Mouse (Mus musculus) R1 (cell line): ENCODE results near the gene 6430571L13Rik.
"Not testable (repeated sequence)": the region's sequence is repeated elsewhere in the genome, so short reads cannot be mapped to it uniquely, and the experiment has no call there.

Experiments
- DNase-seq: peaks from one replicate; pipeline ENCODE4 v3.0.0-alpha.2; 2018; ENCODE audit warnings: low read depth, low spot score

Gene 6430571L13Rik

DNA sequence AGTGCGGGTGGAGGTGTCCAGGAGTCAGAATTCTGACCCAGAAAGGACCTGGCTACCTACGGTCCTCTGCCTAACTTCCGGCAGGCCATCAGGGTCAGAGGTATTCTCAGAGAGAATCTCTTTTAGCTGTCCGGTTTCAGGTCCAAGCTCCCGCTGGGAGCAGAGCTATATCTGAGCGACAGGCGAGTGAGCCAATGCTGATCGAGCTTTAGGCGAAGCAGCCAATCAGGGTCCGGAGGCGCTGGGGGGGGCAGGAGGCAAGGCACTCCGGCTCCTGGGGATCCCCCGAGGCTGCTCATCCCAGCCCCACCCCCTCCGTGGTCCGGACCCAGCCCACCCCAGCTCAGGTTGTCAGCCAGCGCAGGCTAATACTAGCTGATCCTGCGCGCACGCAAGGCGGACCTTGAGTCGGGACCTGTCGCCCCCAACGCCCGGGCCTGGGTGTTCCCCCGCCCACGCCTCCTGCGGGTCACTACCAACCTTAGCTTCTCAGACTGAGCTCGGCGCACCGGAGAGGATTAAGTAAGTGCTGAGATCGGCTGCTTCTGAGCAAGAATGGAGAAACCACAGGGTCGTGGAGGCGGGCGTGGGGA lies at the start of gene 6430571L13Rik:
Gene 6430571L13Rik, plus strand, starts transcription at position 336 of the 593 bp plus-strand sequence.
- peak; percentile 95 for DNase-seq

DNA sequence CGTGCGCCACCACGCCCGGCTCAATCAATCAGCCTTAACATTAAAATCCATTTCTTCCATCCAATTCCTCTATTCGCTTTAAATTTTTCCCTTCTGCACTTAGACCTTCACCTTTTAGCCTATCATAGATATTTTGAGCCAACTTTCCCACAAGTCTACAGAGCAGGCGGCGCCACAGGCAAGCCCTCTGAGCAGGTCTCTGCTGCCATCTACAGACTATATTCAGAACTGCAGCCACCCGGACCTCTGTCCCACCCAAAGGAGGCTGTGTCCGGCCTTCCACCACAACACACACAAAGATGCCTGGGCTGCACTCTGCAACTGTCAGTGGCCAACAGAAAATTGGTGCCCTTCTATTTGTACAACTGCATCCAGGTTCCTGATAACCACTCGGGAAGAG lies 49.5 kb upstream of the 6430571L13Rik start:
- DNase-seq: peak; percentile 65

DNA sequence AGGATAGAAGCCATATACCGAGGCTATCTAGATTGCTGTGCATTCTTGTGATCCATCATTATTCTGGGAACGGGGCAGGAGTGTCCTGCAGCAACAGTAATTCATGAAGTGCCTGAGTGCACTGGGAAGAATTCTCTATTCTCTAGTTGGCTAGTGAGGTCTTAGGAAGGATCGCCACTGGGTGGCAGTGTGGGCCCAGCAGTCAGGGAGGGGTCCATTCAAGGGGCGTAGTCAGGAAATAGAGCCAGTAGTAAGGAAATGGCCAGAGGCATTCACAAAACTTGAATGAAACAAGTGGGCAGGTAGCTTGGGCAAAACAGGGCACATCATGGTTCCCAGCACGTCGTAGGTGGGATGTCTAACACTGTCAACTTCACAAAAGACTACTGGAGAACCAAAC lies 46.2 kb upstream of the 6430571L13Rik start:
- peak; percentile 74 for DNase-seq

DNA sequence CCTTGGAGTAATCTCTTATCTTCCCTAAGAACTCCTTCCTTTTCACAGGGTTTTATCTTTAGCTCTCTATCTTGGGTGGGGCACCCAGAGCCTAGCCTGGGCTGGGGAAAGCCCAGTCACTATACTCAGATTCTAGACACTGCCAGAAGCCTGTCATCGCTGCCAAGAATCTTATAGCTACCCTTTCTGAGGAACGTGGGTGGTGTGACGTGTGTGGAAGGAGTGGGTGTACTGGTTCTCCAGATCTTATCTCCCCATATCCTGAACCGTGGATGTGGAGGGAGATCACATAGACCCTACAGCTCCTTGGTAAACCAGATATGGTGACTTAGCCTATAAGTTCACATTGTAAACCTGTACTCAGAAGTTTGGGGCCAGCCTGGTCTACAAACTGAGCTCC lies 44.8 kb upstream of the 6430571L13Rik start:
- DNase-seq: no peak

DNA sequence AAGGTAGTCTGAATTCAATTTTAAA lies 44.6 kb upstream of the 6430571L13Rik start, which contains the start of gene Cish:
Gene Cish, plus strand, starts transcription at position 11 of the 25 bp plus-strand sequence.
- DNase-seq: no peak

DNA sequence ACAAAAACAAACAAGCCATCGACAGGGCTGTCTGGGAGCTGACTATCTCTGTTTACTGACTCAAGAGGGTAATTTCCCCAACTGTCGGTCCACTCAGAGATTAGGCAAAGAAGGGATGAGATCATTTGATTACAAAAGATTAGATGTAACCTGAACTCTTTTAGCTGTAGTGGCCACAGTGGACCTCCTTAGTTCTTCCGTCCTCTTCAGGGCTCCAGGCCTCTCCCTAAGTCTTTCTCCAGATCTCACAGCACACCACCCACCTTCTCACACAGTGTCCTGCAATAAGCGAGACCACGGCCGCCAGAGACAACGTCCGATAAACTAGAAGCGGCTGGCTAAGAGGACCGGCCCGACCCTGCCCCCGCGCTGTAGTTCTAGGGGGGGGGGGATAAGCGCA lies 44.4 kb upstream of the 6430571L13Rik start:
- no peak for DNase-seq

DNA sequence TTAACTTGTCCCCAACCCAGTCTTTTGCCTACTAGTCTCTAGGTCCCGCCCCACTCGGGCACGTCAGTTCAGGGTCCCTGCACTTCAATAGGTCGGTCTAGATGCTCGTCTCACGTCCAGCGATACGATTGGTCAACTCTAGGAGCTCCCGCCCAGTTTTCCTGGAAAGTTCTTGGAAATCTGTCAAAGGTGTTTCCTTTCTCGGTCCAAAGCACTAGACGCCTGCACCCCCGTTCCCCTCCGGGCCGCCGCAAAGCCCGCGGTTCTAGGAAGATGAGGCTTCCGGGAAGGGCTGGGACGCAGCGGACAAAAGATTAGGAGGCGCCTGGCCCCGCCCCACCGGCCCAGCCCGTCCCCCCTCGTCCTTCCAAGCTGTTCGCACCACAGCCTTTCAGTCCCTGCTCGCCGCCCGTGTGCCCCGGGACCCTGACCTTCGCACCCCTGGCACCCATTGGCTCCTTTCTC lies 43.9 kb upstream of the 6430571L13Rik start:
- DNase-seq: peak; percentile 97

DNA sequence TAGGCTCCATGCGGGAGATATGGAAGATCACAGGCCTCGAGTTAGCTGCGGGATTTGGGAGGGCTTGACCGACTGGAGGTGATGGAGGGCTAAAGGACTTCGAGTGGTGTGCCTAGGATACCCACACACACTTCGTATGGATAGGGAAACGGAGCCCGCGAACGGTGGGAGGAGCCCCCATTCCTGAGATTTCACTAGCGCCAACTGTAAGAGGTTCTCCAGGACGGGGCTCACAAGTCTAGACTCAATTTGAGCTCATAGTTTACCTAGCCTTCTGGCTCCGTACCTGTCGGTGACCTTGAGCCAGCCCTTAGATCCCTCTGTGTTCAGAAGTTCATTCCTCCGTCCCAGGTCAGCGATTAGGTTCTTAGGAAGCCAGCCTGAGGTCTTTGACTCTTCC lies 43.3 kb upstream of the 6430571L13Rik start:
- DNase-seq: no peak

DNA sequence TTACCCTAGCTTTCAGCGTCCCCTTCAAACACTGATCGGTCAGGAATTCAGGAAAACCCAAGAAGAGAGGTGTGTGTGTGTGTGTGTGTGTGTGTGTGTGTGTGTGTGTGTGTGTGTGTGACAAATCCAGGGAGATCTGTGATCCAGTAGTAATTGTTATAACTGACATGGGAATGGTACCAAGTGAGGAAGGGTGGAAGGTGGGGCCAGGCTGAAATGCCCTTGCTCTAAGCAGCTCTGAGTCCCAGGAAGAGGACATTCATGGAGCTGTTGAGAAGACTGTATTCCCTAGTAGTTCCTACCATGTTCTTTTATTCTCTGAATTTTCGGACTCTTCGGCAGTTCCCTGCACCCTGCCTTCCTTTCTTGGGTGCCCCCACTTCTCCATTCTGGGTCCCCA lies 42.7 kb upstream of the 6430571L13Rik start:
- no peak for DNase-seq

DNA sequence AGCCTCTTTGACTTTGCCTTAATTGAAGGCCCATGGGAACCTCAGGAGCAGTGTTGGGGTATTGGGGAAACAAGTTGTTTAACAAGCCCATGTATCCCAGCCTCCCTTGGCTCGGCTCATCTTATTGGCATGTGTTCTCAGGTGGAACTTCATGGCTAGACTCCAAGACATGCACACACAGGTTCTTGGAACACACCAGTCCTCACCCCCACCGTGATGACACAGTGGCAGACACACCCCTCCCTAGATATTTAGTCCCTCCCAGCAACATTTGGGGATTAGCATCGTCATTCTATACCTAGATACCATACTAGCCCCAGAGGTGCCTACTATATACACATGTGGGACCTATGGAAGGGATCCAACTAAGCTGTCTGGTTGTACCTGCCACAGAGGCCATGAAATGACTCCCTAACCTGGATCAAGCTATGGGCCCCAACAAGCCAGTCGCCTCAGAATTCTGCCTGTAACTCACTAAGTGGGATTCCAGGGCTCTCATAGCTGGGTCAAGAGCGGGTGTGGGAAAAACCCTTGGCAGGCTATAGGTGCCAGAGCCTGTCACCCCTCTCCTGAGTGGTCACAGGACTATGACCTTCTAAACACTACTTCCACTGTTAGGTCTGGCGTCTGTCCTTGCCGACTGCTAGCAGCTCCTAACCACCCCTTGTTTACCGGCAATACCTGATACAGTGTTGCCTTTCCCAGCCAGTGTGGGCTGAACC lies 42.2 kb upstream of the 6430571L13Rik start:
- DNase-seq: no peak

DNA sequence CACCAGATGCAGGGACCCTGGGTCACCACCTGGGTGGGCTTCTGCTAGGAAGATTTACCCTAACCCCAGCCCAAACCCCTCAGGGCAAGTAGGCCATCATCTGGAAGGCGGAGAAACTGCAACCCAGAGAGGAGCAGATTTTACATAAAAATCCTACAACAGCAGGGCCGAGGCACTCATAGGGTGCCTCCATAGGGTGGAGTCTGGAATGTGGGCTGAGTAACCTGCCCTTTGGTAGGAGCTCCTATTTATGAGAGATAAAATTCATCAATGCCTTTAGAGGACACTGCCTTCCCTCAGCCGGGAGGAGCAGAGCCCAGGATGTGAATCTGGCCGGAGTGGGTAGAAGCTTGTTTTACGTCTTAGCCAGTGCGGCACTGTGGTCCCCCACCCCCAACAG lies 41.5 kb upstream of the 6430571L13Rik start:
- peak; percentile 58 for DNase-seq

DNA sequence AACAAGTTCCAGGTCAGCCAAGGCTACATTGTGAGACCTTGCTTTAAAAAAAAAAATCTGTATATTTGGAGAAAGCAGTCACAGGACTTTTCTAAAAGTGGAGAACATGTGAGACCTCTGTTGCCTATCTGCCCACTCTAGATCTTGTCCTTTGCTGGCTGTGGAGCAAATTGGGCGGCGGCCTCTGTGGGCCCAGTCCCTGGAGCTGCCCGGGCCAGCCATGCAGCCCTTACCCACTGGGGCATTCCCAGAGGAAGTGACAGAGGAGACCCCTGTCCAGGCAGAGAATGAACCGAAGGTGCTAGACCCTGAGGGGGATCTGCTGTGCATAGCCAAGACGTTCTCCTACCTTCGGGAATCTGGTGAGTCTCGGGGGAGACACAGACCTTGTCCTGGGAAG lies 40.6 kb upstream of the 6430571L13Rik start:
- no peak for DNase-seq

DNA sequence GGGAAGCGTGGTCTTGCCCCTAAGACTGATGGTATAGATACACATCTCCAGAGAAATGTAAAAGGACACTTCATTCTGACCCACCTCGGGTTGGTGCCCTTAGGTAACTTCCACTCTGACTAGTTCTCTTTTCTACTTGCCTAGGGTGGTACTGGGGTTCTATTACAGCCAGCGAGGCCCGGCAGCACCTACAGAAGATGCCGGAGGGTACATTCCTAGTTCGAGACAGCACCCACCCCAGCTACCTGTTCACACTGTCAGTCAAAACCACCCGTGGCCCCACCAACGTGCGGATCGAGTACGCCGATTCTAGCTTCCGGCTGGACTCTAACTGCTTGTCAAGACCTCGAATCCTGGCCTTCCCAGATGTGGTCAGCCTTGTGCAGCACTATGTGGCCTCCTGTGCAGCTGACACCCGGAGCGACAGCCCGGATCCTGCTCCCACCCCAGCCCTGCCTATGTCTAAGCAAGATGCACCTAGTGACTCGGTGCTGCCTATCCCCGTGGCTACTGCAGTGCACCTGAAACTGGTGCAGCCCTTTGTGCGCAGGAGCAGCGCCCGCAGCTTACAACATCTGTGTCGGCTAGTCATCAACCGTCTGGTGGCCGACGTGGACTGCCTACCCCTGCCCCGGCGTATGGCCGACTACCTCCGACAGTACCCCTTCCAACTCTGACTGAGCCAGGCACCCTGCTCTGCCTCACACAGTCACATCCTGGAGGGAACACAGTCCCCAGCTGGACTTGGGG lies 40.0 kb upstream of the 6430571L13Rik start:
- DNase-seq: no peak

DNA sequence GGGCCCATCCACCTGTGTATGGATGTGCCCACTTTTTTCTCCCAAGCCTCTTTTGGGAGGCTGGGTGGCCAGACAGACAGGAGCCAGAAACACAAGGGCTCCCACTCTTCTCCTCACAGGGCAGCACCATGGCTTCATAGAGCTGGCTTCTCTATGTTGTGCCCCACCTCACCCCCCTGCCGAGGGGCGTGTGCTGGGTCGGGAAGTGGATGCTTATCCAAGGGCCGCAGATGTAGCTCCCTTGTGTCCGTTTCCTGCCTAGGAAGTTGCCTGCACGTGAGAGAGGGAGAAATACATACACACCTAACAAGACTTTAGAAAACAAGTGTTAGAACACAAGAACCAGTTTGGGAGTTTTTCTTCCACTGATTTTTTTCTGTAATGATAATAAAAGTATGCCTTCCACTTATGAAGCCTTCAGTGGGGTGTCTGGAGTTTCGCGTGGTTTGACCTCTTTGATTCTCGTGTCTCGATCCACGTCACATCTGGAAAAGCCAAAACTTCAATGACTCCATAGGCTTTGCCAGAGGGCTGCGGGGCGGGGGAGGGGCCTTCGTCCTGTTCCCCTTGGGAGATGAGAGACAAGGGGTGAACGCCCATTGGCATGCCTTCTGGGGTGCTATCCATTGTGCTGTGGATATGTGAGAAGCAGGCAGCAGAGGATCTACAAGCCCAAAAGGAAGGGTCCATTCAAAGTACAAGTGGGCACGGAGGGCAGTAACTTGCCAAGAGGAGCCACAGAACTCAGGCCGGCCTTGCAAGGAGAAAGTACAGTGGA lies 38.7 kb upstream of the 6430571L13Rik start:
- DNase-seq: no peak

DNA sequence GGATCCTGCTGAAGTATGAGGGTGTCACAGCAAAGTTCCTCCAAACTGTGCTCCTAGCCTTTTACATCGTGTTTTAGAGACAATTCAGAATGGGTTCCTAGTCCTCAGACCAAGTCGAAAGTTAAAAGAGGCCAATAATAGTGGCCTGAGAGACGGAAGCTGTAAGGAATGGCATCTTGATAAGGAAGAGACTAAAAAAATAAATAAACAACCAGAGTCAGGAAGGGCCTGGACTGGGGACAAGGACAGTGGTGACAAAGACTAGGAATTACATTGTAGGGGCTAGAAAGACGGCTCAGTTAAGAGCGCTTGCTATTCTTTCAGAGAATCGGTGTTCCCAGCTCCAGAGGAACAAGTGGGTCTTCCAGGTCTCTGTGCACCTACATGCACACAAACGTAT lies 37.8 kb upstream of the 6430571L13Rik start:
- DNase-seq: no peak

DNA sequence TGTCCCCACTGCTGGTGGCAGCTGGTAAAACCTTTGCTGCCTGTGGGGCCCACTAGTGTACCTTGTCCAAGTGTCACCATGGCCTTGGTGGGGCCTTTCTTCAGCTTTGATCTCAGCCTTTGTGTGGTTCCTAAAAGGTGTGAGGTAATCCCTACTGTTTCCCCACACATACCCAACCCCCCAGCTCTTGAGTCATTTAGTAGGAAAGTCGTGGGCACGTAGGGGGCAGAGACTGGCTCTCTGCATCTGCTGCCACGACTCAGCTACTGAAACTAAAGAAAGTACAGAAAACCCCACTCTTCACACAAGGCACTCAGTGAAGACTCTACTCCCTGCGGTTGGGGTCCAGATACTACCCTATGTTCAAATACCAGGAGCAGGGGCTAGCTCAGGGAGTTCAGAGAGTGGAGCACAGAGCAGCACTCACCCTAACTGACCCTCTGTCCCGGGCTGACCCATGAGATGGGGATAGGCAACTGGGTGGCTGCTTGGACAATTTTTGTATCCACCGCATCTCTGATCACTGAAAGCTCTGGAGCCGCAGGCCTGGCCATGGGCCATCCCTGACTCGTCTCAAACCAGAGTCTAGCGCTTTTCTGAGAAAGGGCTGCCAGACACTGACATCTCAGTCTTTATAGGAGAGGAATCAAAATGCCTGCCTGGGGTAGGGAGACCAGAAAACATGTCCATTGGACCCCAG lies 37.1 kb upstream of the 6430571L13Rik start:
- DNase-seq: no peak

DNA sequence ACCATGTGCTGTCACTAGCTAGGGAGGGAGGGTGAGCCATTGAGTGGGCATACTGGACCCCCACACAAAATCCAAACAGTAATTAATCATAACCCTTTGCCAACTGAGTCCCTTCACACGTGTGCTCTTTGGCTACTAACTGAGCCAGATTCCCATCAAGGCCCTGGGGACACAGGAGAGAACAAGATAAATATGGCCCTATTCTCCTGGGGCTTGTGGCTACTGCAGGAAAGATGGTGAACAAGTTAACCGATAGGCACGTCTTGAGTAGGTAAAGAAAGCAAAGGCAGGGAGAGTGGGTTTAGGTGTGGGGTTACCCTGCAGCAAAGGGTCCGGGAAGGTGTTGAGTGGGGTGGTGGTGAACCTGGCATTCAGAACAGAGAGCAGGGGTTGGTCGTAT lies 36.5 kb upstream of the 6430571L13Rik start:
- DNase-seq: no peak

DNA sequence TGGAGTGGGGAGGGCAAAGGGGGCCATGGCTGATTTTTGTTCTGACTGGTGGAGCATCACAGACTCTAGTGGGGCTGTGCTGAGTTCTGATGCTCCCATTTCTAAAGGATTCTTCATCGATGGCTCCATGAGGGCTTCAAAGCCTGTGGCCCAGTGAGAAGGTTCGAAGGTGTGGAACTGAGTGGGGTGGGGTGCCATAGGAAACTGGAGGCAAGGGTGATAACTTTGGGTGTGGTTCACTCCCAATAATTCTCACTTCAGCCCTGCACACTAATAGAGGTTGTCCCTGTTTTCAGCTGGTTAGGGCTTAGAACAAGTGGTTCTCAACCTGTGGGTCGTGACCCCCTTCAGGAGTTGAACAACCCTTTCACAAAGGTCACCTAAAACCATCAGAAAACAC lies 36.0 kb upstream of the 6430571L13Rik start:
- no peak for DNase-seq

DNA sequence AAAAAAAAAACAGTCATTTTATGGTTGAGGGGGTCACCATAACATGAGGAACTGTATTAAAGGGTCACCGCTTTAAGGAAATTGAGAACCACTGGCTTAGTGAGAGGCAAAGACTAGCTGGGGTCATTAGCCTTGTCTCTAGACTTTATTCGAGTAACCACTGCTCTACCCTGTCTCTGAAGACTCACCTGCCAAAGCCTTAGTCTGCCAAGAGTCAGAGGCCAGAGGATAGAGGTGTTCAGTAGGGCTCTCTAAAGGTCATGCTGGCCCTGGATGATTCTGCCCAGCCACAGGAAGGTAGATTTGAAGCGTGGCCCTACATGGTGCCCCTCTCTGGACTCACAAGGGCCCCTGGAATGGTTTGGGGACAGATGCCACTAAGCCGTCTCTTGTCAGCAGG lies 35.4 kb upstream of the 6430571L13Rik start:
- no peak for DNase-seq

DNA sequence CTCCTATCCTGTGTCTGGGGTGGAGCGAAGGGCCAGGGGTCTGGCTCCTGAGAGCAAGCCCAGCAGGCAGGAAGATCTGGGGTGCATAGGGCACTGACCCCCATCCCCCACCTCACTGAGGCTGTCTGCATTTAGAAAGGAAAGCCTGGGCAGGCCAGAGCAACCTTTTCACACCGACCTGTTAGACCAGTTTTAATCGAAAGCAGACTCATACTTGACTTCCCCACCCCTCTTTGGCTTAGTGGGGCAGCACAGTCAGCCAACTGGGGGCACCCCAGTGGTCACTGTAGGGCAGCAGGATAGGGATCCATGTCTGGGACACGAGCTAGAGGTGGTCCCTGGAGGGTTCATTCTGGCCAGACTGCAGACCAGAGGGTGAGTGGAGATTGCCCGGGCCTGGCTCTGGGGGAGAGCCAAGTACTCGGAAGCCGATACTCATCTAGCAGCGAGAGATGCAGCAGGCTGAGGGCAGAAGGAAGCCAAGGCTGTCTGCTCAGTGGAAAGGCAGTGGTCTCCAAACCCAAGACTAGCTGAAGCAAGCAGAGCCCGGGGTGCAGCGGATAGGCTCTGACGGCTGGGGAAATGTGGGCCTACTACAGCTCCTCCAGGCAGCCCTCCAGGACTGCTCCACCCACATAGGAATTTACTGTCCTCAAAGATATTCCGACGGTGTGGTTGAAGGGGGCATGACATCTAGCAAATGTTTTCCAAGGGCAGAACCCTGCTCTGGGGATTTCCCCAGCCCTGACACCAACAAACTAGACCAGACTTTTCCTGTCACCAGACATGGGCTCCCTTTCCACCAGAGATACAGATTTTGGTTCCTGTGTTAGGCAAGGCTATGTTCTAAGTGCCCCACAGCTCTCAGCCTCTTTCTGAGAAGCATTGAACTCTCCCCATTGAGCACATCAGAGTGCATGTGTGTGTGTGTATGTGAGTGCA lies 34.5 kb upstream of the 6430571L13Rik start:
- DNase-seq: no peak

DNA sequence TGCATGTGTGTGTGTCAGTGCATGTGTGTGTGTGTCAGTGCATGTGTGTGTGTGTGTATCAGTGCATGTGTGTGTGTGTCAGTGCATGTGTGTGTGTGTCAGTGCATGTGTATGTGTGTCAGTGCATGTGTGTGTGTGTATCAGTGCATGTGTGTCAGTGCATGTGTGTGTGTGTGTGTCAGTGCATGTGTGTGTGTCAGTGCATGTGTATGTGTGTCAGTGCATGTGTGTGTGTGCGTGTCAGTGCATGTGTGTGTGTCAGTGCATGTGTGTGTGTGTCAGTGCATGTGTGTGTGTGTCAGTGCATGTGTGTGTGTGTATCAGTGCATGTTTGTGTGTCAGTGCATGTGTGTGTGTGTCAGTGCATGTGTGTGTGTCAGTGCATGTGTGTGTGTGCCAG lies 33.7 kb upstream of the 6430571L13Rik start:
- DNase-seq: not testable (repeated sequence)
